Mouse (Mus musculus) hematopoietic stem cell, adult 5-6 weeks (primary cell): ENCODE measurements around the gene Rab37. TPM values are rescaled to one million over a fixed set of nuclear protein-coding genes. Genes with fewer than 3 reads are reported as not detected.
A peak's percentile ranks its signal among the peaks of the same experiment; 100 is the strongest.

Experiments
- ATAC-seq, 2 experiments: fragments of 125-278 bp in 1 of 2; replicated peaks in 1 of 2; 2 replicates each; pipeline ENCODE4 v1.8.0; 2016 to 2017; ENCODE audit warnings: inconsistent platforms in 2 of 2, mild to moderate bottlenecking in 2 of 2, moderate number of reproducible peaks in 2 of 2, low read depth in 1 of 2, moderate TSS enrichment in 1 of 2; ENCODE audit not compliant: low FRiP score in 2 of 2, poor library complexity in 2 of 2, severe bottlenecking in 2 of 2, insufficient read depth in 1 of 2, low TSS enrichment in 1 of 2
- total RNA-seq: library from RNA; stranded (forward); fragments of 172-1452, 232-1000 nt; gene quantifications from 2 replicates; pipeline ENCODE4 v1.2.3, GENCODE M21; 2017

The Rab37 gene
- total RNA-seq, 1 experiment from 2014 or later = 79.7 TPM

GRCm38 (mm10) chr11:115107403-115107916 lies 16.2 kb downstream of the Rab37 start:
- ATAC-seq = no peak

GRCm38 (mm10) chr11:115108176-115108575 lies 16.9 kb downstream of the Rab37 start:
- no peak for ATAC-seq

GRCm38 (mm10) chr11:115110271-115110670 lies 19.0 kb downstream of the Rab37 start:
- peak in 1 of 2 experiments; percentile 32; a peak in 1 of 4 replicates for ATAC-seq

GRCm38 (mm10) chr11:115112196-115112595 lies 21.0 kb downstream of the Rab37 start:
- no peak for ATAC-seq

- peak in 1 of 2 experiments; percentile 34; a peak in 2 of 4 replicates for ATAC-seq
Measured at GRCm38 (mm10) chr11:115119409-115119808, 28.2 kb downstream of the Rab37 start.

- no peak for ATAC-seq
Measured at GRCm38 (mm10) chr11:115128483-115128882, 37.3 kb downstream of the Rab37 start.

GRCm38 (mm10) chr11:115129508-115130126 lies 38.4 kb downstream of the Rab37 start:
- no peak for ATAC-seq

- ATAC-seq = no peak
Measured at GRCm38 (mm10) chr11:115131768-115132381, 40.6 kb downstream of the Rab37 start.

GRCm38 (mm10) chr11:115133800-115134199 lies 42.6 kb downstream of the Rab37 start, which contains the start of gene Cd300lf:
Cd300lf (minus strand) TSS chr11:115133992.
- ATAC-seq = peak; percentile 98 to 99

GRCm38 (mm10) chr11:115138597-115139262 lies 47.5 kb downstream of the Rab37 start:
- peak; percentile 60 to 83 for ATAC-seq

- no peak for ATAC-seq
Measured at GRCm38 (mm10) chr11:115141970-115142369, 50.7 kb downstream of the Rab37 start.

- ATAC-seq = no peak
Measured at GRCm38 (mm10) chr11:115147813-115148212, 56.6 kb downstream of the Rab37 start.

GRCm38 (mm10) chr11:115150741-115151254 lies 59.6 kb downstream of the Rab37 start:
- no peak for ATAC-seq

- ATAC-seq = no peak
Measured at GRCm38 (mm10) chr11:115151755-115152429, 60.7 kb downstream of the Rab37 start.

GRCm38 (mm10) chr11:115153088-115153487 lies 61.9 kb downstream of the Rab37 start:
- ATAC-seq = no peak

- ATAC-seq = peak; percentile 85 to 88
Measured at GRCm38 (mm10) chr11:115153699-115154292, 62.6 kb downstream of the Rab37 start.

- no peak for ATAC-seq
Measured at GRCm38 (mm10) chr11:115155053-115155634, 63.9 kb downstream of the Rab37 start.
